Mouse (Mus musculus) layer of hippocampus, adult 11-12 months (tissue): ENCODE results near the gene Aldh2.

Experiments used
- DNase-seq: peaks from one replicate; pipeline ENCODE4 v3.0.0; 2022; ENCODE audit warnings: low spot score

The Aldh2 gene

DNA sequence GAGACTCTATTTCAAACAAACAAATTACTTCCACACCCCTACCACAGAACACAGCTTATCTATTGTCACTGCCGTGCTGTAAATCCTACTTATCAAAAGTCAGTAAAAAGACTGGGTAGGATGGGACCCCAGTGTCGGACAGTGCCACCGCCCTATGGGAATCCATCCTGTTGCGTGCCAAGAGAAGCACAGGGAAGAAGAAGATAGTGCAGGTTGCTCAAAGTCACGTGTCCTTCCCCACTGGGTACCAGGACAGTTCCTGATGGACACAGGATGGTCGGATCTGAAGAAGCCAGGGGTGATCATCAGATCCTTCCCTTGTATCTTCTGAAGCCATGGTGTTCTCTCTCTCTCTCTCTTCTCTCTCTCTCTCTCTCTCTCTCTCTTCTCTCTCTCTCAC is 2.1 kb upstream of the Aldh2 start:
- no peak for DNase-seq

DNA sequence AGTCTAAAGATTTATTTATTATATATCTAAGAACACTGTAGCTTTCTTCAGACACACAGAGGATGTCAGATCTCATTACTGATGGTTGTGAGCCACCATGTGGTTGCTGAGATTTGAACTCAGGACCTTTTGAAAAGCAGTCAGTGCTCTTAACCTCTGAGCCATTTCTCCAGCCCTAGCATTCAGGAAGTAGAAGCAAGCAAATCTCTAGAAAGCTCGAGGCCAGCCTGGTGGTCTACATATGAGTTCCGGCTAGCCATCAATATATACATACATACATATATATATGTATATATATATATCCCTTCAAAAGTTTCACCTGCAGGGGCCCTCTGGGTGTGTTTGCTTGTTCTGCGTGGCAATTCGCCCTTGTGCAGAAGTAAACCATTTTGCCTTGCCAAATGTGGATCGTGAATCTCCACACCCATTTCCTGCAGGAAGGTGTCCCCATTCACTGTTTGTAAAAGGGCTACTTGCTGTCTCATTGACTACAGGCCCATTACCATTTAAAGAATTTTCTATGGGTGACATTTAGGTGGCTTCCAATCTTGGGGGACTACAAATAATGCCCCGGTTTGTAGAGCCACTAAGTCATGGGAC is 1.2 kb upstream of the Aldh2 start:
- no peak for DNase-seq

DNA sequence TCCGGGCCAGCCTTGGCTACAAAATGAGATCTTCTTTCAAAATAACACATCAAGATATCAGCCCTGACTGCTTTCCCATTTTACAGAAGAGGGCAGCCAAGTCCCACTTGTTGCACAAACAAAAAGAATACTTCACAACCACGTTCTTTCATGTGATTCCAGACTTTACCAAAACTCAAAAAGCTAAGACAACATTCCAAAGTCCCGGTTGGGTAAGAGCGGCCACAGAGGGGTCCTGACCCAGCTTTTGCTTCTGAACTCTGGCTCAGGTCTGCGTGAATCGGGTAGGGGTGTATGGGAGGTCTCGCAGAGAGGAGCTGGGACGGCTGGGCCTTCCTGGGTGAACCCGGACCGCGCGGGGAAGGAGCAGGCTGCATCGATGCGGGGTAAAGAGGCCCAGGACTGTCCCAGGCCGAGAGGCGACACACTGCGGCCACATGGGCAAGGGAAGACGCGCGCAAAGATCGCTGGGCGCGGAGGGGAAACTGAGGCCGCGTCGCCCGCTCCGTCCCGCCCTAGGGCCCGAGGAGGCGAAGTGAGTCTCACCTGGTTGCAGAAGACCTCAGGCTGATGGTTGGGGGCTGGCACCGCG is 712 bp downstream of the Aldh2 start:
- DNase-seq = no peak

DNA sequence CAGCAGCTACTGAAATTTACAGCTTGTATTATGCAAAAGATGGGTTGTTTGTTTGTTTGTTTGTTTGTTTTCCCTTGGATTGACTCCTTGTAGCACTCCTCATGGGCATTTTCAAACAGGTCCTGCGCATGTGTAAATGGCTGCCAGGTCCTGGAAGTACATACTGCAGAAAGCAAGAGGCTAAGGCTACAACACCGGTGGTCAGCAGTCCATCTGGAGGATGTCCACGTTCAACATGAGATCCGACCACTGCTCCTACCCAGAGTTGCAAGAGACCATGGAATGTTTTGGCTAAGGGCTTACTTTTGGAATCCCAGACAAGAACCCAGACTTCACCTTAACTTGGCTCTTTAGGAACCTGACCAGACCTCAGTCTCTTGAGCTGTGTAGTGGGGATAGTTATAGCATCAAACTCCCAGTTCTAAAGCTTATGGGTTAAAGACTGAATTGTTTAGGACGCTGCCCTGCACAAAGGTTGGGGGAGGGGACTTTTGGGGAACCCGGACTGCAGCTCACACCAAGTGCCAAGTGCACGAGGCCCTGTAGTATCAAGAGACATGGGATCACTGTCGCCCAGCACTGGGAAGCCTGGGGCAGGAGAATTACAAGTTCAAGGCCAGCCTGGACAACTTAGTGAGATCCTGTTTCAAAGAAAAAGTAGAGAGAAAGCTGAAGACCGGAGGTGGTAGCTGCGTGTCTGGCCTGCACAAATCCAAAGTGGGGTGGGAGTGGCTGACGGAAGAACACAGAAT is 1.4 kb downstream of the Aldh2 start:
- no peak for DNase-seq

DNA sequence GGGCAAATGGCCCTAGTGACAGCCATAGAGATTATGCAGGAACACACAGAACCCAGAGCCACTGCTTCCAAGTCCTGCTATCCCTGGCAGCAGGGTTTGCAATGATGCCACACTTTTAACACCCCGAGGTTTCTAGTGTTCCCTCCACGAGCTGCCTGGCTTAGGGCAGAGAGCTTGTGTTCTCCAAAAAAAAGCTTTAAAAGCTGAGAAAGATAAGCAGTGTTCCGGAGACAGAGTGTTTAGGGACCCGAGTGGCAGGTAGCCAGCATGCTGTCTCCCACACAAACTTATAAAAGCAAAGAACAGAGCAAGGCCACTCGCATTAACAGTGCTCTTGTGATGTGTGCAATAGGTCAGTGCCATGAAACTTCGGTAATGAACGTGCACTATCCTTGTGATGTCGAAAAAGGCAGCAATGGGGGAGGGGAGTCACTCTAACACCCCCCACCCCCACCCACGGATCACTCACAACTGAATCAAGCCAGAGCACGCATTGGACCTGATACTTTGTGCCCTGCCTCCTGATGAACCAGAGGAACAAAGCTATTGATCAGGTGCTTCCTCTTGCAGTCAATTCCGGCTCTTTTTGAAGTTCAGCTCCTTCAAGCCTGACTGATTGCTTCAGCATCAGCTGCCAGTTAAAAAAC is 2.1 kb downstream of the Aldh2 start:
- DNase-seq = no peak

DNA sequence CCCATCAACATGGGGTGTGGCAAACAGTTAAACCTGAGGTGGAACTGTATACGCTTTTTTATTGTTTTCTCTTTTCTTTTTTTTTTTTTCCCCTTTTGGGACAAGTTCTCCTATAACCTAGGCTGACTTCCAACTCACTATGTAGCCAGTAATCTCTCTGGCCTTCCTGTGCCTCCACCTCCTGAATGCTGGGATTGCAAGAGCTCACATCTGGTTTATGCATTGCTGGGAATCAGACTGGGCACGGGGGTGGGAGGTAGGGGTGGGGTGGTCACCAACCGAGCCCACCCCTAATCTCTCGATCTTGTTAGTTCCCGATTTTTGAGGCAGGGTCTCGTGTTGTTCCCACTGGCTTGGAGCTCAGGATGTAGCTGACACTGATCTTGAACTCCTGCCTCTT is 3.7 kb downstream of the Aldh2 start:
- DNase-seq = no peak

DNA sequence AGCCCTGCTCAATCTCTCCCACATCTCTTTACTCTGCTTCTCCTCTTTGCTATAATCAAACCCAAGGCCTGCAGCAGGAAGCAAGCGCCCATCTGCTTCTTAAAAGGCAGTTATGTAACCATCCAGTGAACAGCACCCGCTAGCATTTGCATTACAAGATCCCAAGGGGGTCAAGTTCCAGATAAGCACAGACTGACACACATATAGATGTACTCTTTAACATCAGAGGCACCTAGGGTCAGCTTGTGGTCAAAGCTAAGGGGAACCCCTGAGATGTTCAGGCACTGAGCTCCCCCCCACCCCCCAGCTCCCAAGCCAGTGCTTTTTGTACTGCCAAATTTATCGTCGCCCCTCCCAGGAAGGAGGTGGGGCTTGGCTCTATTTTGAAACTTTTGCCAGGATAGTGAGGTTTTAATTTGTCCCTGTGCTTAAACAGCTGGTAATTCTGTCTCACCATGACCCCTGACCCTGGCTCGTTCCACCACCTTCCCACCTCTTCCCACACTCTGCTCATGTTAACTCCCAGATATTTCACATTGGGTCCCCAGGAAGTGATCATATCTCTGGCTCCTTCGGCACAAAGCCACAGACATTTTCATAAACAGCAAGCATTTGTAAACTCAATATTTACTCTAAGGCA is 7.1 kb downstream of the Aldh2 start:
- DNase-seq = peak; percentile 66

DNA sequence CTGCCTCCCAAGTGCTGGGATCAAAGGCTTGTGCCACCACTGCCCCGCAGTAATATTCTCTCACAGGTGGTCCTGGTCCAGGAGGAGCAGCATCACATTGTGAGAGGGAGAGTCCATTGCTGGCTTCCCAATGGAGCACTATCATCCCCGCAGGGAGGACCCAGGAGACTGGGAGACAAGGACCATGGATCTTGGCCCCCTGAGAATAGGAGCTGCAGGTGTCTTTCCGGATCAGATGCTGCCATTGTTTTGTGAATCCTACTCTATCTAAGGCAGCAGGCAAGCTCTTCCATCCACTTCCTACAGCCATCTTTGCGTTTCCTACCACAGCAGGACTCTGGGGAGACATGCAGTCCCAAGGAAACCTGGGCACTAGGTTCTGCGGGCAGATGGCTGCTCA is 7.9 kb downstream of the Aldh2 start:
- no peak for DNase-seq

DNA sequence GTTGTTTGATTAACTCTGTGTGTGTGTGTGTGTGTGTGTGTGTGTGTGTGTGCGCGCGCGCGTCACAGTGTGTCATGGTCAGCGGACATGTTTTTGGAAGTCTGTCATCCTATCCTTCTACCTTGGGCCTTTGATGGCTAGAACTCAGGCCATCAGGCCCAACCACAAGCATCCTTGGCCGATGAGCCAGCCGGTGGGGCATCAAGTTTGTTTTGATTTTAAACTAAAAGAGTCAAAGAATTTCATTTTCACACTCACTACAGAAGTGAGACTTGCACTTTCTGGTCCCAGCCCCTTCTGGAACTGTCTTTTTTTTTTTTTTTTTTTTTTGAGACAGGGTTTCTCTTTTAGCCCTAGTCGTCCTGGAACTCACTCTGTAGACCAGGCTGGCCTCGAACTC is 8.6 kb downstream of the Aldh2 start:
- no peak for DNase-seq

DNA sequence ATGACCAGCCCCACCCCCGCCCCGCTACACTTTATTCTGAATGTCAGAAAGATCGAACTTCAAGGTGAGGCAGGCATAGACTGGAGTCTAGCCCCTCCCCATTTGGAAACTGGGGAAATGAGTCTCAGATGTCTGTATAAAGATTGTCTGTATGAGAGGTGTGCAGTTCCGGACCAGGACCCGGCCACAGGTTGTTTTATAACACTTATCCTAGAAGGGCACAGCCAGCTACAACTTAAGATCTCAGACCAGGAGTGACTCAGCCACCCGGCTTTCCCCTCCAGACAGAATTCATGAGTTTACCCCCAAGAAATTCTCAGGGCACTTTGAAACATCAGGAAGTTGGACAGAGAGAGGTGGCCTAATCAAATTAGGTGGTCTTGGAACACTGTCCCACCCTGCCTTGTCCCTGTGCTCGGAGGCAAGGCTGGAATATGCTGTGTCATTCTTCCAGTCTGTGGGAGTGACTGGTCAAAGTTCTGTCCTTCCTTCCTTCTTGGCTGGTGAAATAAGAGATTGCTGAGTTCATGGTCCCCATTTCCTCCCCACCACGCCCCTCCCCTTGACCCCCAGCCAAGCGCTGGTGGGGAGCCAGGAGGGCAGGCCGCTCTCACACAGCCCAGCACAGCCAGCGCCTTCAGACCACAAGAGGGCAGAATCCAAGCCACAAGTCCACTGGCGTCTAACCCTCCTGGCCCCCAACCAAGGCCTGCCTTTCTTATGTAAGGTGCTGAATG is 9.7 kb downstream of the Aldh2 start:
- peak; percentile 83 for DNase-seq

DNA sequence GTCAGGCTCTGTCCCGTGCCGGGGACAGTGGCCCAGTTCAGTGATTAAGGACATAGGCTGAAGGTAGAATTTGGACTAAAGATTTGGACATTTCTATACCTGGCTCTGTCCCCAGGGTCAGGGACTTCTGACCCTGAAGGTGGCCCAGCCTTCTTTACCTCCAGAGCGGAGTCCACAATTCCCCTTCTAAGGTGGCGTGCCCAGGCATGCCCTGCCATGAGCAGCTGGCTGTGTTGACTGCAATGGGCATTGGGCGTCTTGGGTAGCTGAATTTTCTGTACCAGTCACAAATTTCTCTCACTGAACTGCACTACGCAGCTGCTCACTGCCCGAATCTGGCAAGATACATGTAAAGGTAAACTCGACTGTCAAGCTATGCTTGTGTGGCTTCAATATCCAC is 11.7 kb downstream of the Aldh2 start:
- no peak for DNase-seq

DNA sequence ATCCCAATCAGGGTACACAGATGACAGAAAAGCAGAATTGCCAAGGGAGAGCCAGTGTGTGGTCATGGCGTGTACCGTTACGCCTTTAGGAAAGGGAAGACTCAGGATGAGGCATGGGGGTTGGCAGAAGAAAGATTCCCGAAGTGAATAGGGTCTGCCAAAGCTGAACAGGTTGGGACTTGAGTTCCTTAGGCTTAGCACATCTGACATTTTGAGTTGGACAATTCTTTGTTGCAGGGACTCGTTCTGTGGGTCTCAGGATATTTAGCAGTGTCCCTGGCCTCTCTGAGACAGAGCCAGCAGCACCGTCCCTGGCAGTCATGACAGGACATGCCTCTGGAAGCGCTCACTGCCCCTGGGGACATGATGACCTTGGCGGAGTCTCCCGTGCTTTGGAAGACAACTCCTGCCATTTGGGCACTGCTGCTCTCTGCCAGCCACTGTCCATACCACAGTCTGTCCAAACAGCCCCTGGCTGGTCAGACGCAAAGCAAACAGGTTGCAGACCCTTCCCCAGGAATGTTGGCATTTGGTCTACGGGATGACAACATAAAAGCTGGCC is 16.6 kb downstream of the Aldh2 start:
- DNase-seq = no peak

DNA sequence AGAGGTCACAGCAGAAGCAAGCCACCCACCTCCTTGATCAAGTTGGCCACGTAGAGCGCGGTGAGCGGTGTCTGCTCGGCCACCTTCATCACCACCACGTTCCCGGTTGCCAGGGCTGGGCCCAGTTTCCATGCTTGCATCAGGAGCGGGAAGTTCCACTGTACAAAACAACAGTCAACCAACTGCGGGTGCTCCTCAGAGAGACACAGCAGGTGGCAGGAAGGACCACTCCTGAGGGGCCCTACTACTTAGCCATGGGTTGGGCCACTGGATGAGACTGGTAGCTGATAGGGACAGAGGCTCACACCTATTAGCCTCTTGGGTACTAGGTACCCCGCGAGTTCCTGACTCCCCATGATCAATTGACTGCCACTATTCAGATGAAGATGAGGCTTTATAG is 17.8 kb downstream of the Aldh2 start:
- DNase-seq = no peak

DNA sequence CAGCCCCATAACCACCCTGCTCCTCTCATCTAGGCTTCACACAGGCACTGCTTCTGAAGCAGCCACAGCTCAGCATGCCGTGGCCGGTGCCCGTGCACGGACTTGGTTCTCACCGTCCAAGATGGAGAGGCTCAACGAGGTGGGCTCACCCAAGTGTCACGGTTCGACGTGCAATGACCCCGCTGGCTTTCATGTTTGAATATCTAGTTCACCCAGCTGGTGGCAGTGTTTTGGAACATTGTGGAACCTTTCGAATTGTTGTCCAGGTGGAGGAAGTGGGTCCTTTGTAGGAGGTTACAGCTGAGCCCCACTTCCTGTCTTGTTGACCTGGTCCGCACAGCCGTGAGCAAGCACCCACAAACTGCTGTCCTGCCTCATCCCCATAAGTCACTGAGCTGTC is 19.5 kb downstream of the Aldh2 start:
- DNase-seq = no peak

DNA sequence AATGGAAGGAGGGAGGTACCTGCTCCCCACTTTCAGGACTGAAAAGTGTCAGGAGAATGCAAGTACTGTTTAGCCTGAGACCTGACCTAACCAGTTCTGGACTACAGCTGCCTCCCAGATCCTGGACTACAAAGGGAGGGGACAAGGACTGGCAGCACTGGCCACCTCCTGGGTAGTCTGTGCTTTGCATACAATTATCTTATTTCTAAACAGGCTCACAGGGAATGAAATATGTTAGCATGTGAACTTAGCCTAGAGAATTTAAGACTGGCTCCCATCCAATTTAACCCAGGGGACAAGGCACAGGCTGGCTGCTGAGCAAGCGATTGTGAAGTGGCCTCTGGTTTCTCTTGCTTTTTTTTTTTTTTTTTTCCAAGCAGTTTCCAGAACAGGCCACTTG is 22.8 kb downstream of the Aldh2 start:
- DNase-seq = no peak

DNA sequence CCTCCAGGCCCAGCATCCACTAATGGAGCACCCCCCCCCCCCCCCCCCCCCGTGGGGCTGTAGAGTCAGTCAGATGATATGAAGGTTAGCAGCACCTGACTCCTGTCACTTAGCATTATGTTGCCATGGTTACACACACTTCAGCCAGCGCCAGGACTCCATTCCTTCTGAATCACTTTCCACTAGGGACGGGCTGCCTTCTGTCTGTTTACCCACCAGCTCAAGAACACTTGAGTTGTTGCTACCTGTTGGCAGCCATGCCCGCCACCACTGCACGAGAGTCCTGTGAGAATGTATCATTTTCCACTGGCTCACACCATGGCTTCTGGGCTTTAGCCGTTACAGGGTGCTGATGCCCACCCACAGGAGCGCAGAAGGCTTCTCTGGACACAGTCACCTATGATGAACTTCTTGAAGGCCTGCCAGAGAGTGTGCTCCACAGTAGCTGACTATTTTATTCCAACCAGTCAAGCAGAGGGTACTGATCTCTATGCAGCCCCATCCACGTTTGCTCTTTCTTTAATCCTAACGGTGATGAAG is 23.7 kb downstream of the Aldh2 start:
- DNase-seq = no peak

DNA sequence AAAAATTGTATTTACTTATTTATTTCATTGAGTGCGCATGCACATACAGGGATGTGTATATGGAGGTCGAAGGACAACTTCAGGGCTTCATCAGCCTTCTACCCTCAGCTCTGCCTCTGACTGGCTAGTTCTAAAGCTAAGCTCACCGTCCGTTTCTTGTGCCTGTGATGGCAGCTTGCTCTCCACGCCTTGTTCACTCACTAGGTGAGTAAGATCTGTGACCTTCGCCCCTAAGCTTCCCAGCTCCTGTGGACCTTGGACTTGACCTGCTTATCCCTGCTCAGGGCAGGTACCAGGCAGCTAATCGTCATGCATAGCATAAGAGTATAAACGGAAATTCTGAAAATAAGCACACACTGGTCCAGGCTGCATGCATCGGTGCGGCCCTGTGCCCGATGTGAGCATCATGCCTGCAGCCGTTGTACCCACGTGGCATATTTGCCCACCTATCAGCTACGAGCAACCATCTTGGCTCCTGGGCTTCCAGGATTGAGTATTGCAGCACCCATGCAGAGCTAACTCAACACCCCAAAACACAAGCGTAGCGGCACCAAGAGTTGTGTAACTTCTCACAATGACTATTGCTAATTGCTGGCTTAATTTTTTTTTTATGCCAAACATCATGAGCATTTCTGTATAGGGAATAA is 27.5 kb downstream of the Aldh2 start:
- no peak for DNase-seq

DNA sequence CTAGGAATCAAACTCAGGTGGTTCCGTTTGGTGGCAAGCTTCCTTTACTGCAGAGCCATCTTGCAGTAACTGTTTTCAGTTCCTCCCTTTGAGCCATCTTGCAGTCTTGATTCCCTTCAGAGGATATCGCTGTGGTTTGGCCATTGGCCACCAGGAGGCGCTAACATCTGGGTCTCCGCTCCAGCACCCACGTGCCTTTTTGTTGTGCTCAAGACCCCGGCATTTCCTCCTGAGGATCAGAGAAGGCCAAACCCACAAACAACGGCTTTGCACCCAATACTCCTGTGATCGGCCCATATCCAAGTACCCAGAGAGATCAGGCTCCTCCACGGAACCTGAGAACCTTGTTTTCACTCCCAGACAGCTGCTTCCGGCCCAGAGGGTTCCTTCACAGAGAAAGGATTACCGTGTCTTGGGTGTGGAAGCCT is 29.1 kb downstream of the Aldh2 start:
- peak; percentile 88 for DNase-seq

DNA sequence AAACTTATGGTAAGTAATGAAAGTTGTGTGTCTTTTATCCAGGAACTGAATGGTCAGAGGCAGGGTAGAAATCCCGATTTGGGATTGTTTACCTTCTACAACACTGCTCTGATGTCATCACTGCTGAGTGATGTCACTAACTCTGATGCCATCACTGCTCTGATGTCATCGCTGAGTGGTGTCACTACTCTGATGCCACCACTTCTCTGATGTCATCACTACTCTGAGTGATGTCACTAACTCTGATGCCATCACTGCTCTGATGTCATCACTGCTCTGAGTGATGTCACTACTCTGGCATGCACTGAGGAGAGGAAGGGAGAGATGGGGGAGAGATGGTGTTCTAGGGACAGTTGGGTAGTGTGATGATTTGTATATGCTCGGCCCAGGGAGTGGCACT is 31.2 kb downstream of the Aldh2 start:
- no peak for DNase-seq

DNA sequence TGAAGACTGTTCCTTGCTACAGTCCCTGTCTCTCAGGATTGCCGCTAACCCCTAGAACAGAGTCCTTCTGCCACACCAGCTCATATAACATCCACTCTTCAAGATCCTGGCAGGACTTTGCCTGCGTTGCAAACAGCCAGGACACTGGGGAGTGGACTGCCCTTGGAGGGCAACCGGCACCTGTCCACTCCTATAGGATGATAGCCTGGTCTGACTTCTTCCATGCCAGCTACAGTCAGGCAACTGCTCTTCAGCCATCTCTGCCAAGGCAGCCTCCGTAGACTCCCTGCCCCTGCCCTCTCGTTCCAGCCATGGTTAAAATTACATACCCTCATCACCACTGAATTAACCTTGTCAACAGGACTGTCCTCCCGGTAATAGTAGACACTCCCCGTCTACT is 44.4 kb downstream of the Aldh2 start:
- no peak for DNase-seq

DNA sequence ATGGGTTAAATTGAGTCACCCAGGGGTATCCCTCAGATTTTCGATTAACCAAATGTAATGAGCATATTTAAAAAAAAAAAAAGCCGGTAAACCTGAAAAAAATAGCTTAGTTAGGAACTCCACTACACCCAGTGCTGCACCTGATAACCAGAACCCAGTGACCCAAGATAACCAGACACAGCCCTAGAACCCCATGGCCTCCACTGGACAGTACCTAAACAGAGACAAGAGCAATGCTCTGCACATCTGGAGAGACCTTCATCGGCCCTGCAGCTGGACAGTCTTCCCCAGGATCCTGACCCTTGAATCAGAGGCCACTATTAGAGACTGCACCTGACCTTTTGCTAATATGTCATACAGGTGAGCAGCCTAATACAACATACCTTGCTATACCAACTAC is 46.5 kb downstream of the Aldh2 start:
- DNase-seq = no peak
